Mouse (Mus musculus): ENCODE results near the gene Med13l. TPM values are rescaled to one million over a fixed set of nuclear protein-coding genes. Genes with fewer than 3 reads are reported as not detected.

The Med13l gene
- polyA plus RNA-seq, 1 experiment: 7.3 TPM

DNA sequence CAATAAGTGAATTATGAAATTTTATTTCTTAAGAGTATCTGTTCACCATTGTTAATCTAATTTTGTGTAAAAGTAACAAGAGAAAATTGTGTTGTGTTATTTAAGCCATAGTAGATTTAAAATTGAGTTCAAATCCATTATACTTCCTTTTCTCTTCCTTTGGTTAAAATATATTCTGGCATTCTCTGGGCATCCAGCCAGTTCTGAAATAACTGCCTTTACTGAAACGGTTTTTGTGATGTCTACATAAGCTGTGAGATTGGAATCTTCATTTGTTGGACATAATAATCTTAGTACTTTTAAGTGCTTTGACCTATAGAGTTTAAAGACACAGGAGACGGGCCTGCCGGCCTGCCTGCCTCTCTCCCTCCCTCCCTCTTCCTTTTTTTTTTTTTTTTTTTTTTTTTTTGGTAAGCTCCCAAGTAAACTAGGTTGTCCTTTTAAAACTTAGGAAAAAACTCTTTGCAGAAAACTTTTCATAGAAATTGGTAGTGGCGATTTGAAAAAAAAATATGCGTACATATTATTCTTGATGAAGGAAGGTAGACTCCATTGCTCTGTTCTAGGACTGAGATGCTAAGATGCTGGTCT lies 78.7 kb downstream of the Med13l start:
- Histone ChIP-seq H3K27ac (ENCODE audit: control insufficient read depth, insufficient read depth, low read depth, low read length) (no peak overlapping the region), H3K4me3 (ENCODE audit: control insufficient read depth, low read depth, low read length) (no peak overlapping the region), H3K36me3 (ENCODE audit: control insufficient read depth, insufficient read depth, low read length) (no peaks in the 10 kb centered on the region), H3K4me1 (ENCODE audit: control insufficient read depth, insufficient read depth, low read length) (no peaks in the 10 kb centered on the region; the same call in none of the 2 replicates), H3K27me3 (ENCODE audit: control insufficient read depth, insufficient read depth, low read length) (no peaks in the 10 kb centered on the region)
- no peak for TF ChIP-seq POLR2A (IDR thresholded peaks at IDR 0.05; ENCODE audit: control insufficient read depth, low read depth, low read length)
- TF ChIP-seq CTCF (IDR thresholded peaks at IDR 0.05; ENCODE audit: control insufficient read depth, insufficient read depth, insufficient replicate concordance, low read depth, low read length): no peak

DNA sequence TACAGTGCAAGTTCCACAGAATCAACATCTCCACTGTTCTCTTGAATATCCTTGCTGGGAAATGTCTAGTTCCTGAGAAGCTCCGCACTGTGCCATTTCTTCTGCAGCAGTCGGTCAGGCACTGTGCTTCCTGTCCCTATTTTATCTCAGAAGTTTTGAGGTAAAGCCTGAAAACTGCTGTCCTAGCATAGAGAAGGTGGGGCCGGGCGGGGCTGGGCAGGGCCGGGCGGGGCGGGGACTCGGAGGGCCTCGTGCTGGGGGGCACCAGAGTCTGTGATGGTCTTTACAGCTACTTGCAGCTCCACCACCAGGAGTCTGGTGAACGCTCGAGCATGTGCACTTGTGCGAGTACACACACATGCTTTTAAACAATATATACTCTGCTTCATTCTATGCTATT lies 83.6 kb downstream of the Med13l start:
- H3K4me3 ChIP-seq (ENCODE audit: control insufficient read depth, low read depth, low read length): no peak overlapping the region
- H3K27ac ChIP-seq (ENCODE audit: control insufficient read depth, insufficient read depth, low read depth, low read length): no peak overlapping the region
- no peak for TF ChIP-seq POLR2A (IDR thresholded peaks at IDR 0.05; ENCODE audit: control insufficient read depth, low read depth, low read length)
- TF ChIP-seq CTCF (IDR thresholded peaks at IDR 0.05; ENCODE audit: control insufficient read depth, insufficient read depth, insufficient replicate concordance, low read depth, low read length): no peak
- no peaks in the 10 kb centered on the region for H3K27me3 ChIP-seq (ENCODE audit: control insufficient read depth, insufficient read depth, low read length)
- H3K36me3 ChIP-seq (ENCODE audit: control insufficient read depth, insufficient read depth, low read length): no peaks in the 10 kb centered on the region
- H3K4me1 ChIP-seq (ENCODE audit: control insufficient read depth, insufficient read depth, low read length): peaks cover 11% of the 10 kb centered on the region

DNA sequence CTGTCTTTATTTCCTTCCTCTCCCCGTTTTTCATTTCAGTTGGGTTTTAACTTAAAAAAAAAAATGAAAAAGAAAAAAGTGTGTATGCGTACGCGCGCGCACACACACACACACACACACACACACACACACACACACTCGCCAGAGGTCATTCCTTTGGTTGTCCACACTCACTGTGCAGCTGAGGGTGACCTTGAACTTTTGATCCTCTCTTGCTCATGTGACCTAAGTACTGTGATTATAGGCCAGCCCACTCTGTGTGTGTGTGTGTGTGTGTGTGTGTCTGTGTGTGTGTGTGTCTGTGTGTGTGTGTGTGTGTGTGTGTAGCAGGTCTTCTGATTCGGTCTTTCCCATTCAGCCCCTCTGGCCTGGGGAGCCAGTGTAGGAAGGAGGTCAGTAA lies 84.0 kb downstream of the Med13l start:
- Histone ChIP-seq H3K4me1 (ENCODE audit: control insufficient read depth, insufficient read depth, low read length) (peaks cover 11% of the 10 kb centered on the region), H3K36me3 (ENCODE audit: control insufficient read depth, insufficient read depth, low read length) (no peaks in the 10 kb centered on the region), H3K4me3 (ENCODE audit: control insufficient read depth, low read depth, low read length) (no peak overlapping the region), H3K27me3 (ENCODE audit: control insufficient read depth, insufficient read depth, low read length) (no peaks in the 10 kb centered on the region), H3K27ac (ENCODE audit: control insufficient read depth, insufficient read depth, low read depth, low read length) (no peak overlapping the region)
- TF ChIP-seq POLR2A (IDR thresholded peaks at IDR 0.05; ENCODE audit: control insufficient read depth, low read depth, low read length) (no peak), CTCF (IDR thresholded peaks at IDR 0.05; ENCODE audit: control insufficient read depth, insufficient read depth, insufficient replicate concordance, low read depth, low read length) (no peak)

DNA sequence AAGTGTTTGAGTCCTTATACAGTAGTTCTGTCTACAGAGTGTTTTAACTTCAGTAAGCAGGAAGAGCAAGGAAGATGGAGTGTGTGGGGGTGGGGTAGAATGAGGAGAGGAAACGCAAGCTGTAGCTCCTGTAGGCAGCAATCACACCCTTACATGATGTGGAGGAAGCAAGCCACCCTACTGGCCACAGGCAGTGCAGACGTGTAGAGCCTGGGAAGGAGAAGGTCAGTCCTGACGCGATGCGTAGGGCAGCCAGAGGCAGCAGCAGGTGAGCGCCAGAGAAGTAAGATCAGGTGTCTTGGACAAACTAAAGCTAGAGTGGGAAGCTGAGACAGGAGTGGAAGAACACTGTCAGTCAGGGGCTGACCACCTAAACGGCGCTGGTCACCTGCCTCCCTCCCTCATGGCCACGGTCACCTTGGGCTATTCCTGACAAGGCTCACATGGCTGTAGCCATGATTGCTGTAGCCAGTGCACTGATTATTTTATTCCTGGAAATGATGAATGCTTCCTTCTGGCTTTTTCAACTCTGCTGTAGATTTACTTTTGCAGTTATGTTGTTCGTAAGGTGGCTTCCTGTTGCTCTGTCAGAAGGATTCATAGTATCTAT lies 84.8 kb downstream of the Med13l start:
- no peaks in the 10 kb centered on the region for H3K27me3 ChIP-seq (ENCODE audit: control insufficient read depth, insufficient read depth, low read length)
- no peaks in the 10 kb centered on the region for H3K36me3 ChIP-seq (ENCODE audit: control insufficient read depth, insufficient read depth, low read length)
- TF ChIP-seq POLR2A (IDR thresholded peaks at IDR 0.05; ENCODE audit: control insufficient read depth, low read depth, low read length): no peak
- 0 out of 2 replicates have a peak, but pooled peaks have one; percentile 2 for TF ChIP-seq CTCF (IDR thresholded peaks at IDR 0.05; ENCODE audit: control insufficient read depth, insufficient read depth, insufficient replicate concordance, low read depth, low read length)
- no peak overlapping the region for H3K27ac ChIP-seq (ENCODE audit: control insufficient read depth, insufficient read depth, low read depth, low read length)
- H3K4me1 ChIP-seq (ENCODE audit: control insufficient read depth, insufficient read depth, low read length): peaks cover 15% of the 10 kb centered on the region
- H3K4me3 ChIP-seq (ENCODE audit: control insufficient read depth, low read depth, low read length): no peak overlapping the region

DNA sequence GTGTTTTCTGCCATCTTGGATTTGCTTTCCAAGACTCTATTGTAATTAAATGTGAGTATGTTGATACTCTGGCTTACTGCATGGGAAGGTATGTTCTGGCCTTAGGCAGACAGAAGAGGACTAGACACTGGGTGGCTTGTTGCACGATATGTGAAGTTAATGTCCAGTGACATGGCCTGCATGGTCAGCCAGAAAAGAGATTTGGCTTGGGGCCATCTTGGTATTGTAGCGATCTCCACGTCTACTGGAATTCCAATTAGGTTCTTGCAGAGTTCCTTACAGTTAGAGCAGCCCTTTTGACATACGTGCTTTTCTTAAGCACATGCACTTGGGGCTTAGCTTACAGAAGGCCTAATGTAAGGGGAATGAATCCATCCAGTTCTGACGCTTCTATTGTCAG lies 86.4 kb downstream of the Med13l start:
- Histone ChIP-seq H3K4me1 (ENCODE audit: control insufficient read depth, insufficient read depth, low read length) (peaks cover 15% of the 10 kb centered on the region), H3K27ac (ENCODE audit: control insufficient read depth, insufficient read depth, low read depth, low read length) (no peak overlapping the region), H3K4me3 (ENCODE audit: control insufficient read depth, low read depth, low read length) (no peak overlapping the region), H3K36me3 (ENCODE audit: control insufficient read depth, insufficient read depth, low read length) (no peaks in the 10 kb centered on the region), H3K27me3 (ENCODE audit: control insufficient read depth, insufficient read depth, low read length) (no peaks in the 10 kb centered on the region)
- TF ChIP-seq CTCF (IDR thresholded peaks at IDR 0.05; ENCODE audit: control insufficient read depth, insufficient read depth, insufficient replicate concordance, low read depth, low read length) (no peak), POLR2A (IDR thresholded peaks at IDR 0.05; ENCODE audit: control insufficient read depth, low read depth, low read length) (no peak)

DNA sequence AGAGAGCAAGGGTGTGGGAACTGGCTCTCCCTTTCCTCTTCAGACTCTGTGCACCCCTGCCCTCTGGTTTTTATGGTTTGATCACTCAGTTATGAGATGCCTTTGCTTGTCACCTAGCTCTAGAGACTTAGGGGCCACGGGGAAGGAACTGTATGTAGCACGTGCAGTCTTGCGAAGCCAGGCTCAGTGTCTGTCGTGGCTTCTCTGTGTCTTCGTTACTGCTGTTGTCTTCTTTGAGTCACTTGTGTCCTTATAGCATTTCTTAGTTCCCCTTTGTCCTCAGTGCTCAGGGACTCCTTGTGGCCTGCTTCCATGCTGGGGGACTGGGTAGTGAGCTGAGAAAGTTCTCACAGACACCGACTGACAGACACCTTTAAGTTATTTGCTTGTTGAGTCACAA lies 86.9 kb downstream of the Med13l start:
- H3K4me1 ChIP-seq (ENCODE audit: control insufficient read depth, insufficient read depth, low read length): peaks cover 15% of the 10 kb centered on the region
- TF ChIP-seq CTCF (IDR thresholded peaks at IDR 0.05; ENCODE audit: control insufficient read depth, insufficient read depth, insufficient replicate concordance, low read depth, low read length) (no peak), POLR2A (IDR thresholded peaks at IDR 0.05; ENCODE audit: control insufficient read depth, low read depth, low read length) (no peak)
- H3K27ac ChIP-seq (ENCODE audit: control insufficient read depth, insufficient read depth, low read depth, low read length): no peak overlapping the region
- H3K4me3 ChIP-seq (ENCODE audit: control insufficient read depth, low read depth, low read length): no peak overlapping the region
- no peaks in the 10 kb centered on the region for H3K36me3 ChIP-seq (ENCODE audit: control insufficient read depth, insufficient read depth, low read length)
- H3K27me3 ChIP-seq (ENCODE audit: control insufficient read depth, insufficient read depth, low read length): no peaks in the 10 kb centered on the region

DNA sequence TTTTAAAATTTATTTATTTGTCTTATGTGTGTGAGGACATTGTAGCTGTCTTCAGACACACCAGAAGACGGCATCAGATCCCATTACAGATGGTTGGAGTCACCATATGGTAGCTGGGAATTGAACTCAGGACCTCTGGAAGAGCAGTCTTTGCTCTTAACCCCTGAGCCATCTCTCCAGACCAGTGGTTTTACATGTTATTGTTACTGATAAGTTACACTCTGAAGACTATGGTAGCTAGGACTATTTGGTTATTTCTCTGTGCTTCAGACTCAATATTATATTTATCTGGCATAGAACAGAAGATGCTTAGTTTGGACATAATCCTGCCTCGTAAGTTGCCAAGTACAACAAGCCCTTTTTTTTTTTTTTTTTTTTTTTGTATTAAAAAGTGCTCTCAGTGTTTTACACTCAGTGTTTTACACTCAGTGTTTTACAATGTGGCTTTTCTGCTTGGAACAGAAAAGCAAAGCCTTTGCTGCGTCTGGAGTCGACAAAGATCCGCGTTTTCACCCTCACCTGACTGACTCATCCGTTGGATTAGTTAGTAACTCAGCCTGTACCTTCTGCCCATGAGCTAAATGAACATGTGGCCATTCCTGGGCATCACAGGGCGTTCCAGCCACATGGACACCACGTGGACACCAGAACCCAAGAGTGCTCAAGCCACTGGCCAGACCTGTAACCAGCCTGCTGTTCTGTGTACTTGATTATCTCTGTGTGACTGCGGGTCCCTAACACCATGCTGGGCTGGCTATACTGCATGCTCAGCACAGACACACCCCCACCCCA lies 88.9 kb downstream of the Med13l start:
- no peaks in the 10 kb centered on the region for H3K36me3 ChIP-seq (ENCODE audit: control insufficient read depth, insufficient read depth, low read length)
- H3K4me3 ChIP-seq (ENCODE audit: control insufficient read depth, low read depth, low read length): no peak overlapping the region
- H3K4me1 ChIP-seq (ENCODE audit: control insufficient read depth, insufficient read depth, low read length): peaks cover 15% of the 10 kb centered on the region
- H3K27ac ChIP-seq (ENCODE audit: control insufficient read depth, insufficient read depth, low read depth, low read length): no peak overlapping the region
- TF ChIP-seq POLR2A (IDR thresholded peaks at IDR 0.05; ENCODE audit: control insufficient read depth, low read depth, low read length) (no peak), CTCF (IDR thresholded peaks at IDR 0.05; ENCODE audit: control insufficient read depth, insufficient read depth, insufficient replicate concordance, low read depth, low read length) (no peak)
- no peaks in the 10 kb centered on the region for H3K27me3 ChIP-seq (ENCODE audit: control insufficient read depth, insufficient read depth, low read length)

All from testis, adult 2 months (tissue).